Mouse (Mus musculus): ENCODE data around the gene Itpr2.

GRCm38 (mm10) chr6:146513384-146513783 is 11.4 kb upstream of the Itpr2 start:
- TF ChIP-seq POLR2A (IDR thresholded peaks at IDR 0.05; ENCODE audit: low read depth, low read length) = no peak
- TF ChIP-seq CTCF (conservative IDR thresholded peaks at IDR 0.05; ENCODE audit: insufficient read depth, insufficient read length, low read depth, low read length) = no peak

Measured in kidney, adult 2 months (tissue).